Mouse (Mus musculus) bone marrow macrophage, adult 2 months (primary cell): Measurements from ENCODE around the gene Tesk2.

Experiments
- CTCF ChIP-seq: IDR thresholded peaks from 2 replicates; pipeline ENCODE4 v1.5.1; 2012; ENCODE audit warnings: low read depth, mild to moderate bottlenecking, low read length, moderate library complexity
- POLR2A ChIP-seq: IDR thresholded peaks from 2 replicates; pipeline ENCODE4 v1.6.1; 2012; ENCODE audit warnings: mild to moderate bottlenecking, low read depth, low read length, borderline replicate concordance

DNA sequence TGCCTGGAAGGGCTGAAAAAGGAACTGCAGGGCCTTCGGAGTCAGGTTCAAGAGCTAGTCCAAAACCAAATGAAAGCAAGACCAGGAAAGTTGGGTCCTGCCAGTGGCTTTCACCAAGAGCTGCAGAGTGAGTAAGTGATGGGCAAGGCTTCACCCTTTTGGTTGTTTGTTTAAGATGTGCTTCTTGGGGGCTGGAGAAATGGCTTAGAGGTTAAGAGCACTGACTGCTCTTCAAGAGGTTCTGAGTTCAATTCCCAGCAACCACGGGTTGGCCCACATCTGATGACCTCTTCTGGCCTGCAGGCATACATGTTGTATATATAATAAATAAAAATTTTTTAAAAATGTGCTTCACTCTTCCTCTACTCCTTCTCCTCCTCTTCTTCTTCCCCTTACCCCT, 10.6 kb upstream of the Tesk2 start:
- TF ChIP-seq CTCF (no peak), POLR2A (no peak)
